ENCODE assay signal across 8 mouse cellular contexts in the genomic region with DNA sequence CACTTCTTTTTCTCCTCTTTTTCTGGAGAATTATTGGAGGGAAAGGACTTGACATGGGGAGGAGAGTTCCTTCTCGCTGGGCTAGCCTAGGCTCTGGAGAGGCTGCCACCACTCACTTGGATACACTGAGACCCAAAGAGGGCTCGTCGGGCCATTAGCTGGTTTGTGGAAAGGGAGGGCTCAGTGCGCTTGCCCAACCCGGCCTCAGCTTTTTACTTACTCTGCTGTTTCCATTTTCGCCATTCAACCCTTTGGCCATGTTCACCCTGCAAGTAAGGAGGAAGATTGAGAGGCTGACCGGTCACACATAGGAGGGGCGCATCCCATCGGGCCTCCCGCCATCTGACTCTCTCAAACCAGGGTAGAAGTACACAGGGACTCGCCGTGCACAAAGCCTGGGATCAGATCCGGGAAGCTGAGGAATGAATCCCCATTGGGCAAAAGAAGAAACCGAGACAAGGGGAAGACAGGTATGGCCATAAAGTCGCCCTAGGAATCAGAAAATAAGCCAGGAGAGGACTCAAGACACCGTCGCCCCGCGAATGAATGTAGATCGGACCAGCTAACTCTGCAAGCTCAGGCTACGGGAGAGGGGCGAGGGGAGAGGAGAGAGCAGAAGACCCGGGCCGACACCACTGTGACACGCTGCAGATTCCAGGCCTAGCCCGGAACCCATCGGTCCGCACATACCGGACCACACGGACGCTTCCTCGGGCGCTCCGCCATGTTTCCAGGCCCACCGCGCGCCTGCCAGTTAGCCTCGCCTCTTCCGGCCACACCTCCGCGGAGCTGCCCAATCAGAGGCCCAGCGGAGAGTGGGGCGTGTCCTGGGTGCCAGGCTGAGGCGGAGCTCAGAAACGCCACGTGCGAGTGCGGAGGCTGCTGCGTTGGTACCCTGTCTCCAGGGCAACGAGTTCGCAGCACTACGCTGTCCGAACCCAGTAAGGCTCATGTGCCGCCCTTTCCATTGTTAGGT. TPM values are rescaled to one million over a fixed set of nuclear protein-coding genes. Genes with fewer than 3 reads are reported as not detected.
DNase-seq lines count a peak whose midpoint lies in the region; ATAC-seq and TF ChIP-seq lines count a peak whose summit lies in the region.

A gene (minus strand): TSS at position 760 of the 976 bp plus-strand sequence.

- in situ Hi-C loops in Patski (cut with MboI; ENCODE audit: low pct_unique_long_range_greater_than_20kb): loop anchor here (10.0 kb wide), 1 partner anchor 87 kb away; a partner anchor contains a TSS

- H3K4me1 ChIP-seq in hindbrain, embryonic 13.5 days (replicated peaks): peaks cover 16% of the 10 kb centered on the region

- peak within 1 kb of the TSS; percentile 44; the same call in 1 of the 2 replicates for H3K27ac ChIP-seq in hindbrain, embryonic 13.5 days

- no peaks in the 10 kb centered on the region for H3K9me3 ChIP-seq in hindbrain, embryonic 13.5 days

- WGBS in hindbrain, embryonic 13.5 days: 3% methylated on average over 54 of the region's 54 CpGs

- H3K27me3 ChIP-seq in Patski: no peaks in the 10 kb centered on the region
- peaks cover 6% of the 10 kb centered on the region; the same call in 1 of the 2 replicates for H3K27me3 ChIP-seq in hindbrain, embryonic 13.5 days

- peak within 1 kb of the TSS; percentile 69 for H3K4me3 ChIP-seq in hindbrain, embryonic 13.5 days

- CTCF ChIA-PET in Patski (lab: Charles Lee): interaction anchor here (0.9 to 1.7 kb wide), 4 partner anchors 9 to 93 kb away, joined by 3 to 6 read pairs (median 3); no protein-coding TSS in a partner anchor

- POLR2A ChIA-PET in Patski (lab: Charles Lee): interaction anchor here (1.2 to 1.8 kb wide), 2 partner anchors 27 to 61 kb away, joined by 3 to 4 read pairs; a partner anchor contains a TSS

- H3K9ac ChIP-seq in hindbrain, embryonic 13.5 days: peak within 1 kb of the TSS; percentile 84

- peak within 1 kb of the TSS; percentile 90 for H3K4me2 ChIP-seq in hindbrain, embryonic 13.5 days

- peaks cover 39% of the 10 kb centered on the region for H3K36me3 ChIP-seq in hindbrain, embryonic 13.5 days

- peak; percentile 51 for DNase-seq in Patski (ENCODE audit: low read depth, low spot score)
- DNase-seq in cerebellum, postnatal 14 days: peak; percentile 97 to 99
- DNase-seq in frontal cortex, postnatal 14 days (ENCODE audit: low spot score in 2 of 2): peak; percentile 93 to 94
- peak; percentile 82 to 85 for DNase-seq in layer of hippocampus, postnatal 25 days (ENCODE audit: extremely low spot score in 1 of 2, low spot score in 1 of 2)
- DNase-seq in lung, postnatal 25 days (ENCODE audit: low spot score): peak; percentile 96
- peak; percentile 97 for DNase-seq in retina, embryonic 14.5 days (ENCODE audit: low spot score)
- peak; percentile 95 for DNase-seq in thymus, postnatal 4 days

- no peak for TF ChIP-seq CTCF in Patski (IDR thresholded peaks at IDR 0.05)

- peak; percentile 86 for ATAC-seq in Patski
- ATAC-seq in hindbrain, embryonic 13.5 days (ENCODE audit: low FRiP score): peak; percentile 98

RNA-seq across cellular contexts. Expression of the gene that starts here (rescaled TPM):
- polyA plus RNA-seq in Patski (2021): 31.6 TPM
- polyA plus RNA-seq in hindbrain, embryonic 13.5 days (2015; fragmentation: Nextera tagmentation; extraction: Ambion mirVana): 58.1 and 58.4 TPM in 2 replicates
- 10 to 100 TPM; 35.1 to 35.4 TPM for total RNA-seq in layer of hippocampus, postnatal 25 days (2021)

Comparison
In these comparisons a context has a peak if more than half of its experiments do, and no peak if none do; other contexts are left out.
1. Peak in every context shown above with its lines: DNase-seq, ATAC-seq, H3K4me3 ChIP-seq and H3K27ac ChIP-seq.